Mouse (Mus musculus): ENCODE results near the gene Pip4k2c.

- TF ChIP-seq CTCF (IDR thresholded peaks at IDR 0.05; ENCODE audit: low read depth): no peak
- TF ChIP-seq EP300 (IDR thresholded peaks at IDR 0.05; ENCODE audit: low read depth): no peak
Measured at GRCm38 (mm10) chr10:127258489-127258888, 47.1 kb upstream of the Pip4k2c start.

All from heart, postnatal 0 days (tissue).